Mouse (Mus musculus) forebrain, embryonic 10.5 days (tissue): Measurements from ENCODE around the gene Gstm6. TPM values are rescaled to one million over a fixed set of nuclear protein-coding genes. Genes with fewer than 3 reads are reported as not detected.
A peak's percentile ranks its signal among the peaks of the same experiment; 100 is the strongest.
"Not testable (repeated sequence)": the region's sequence is repeated elsewhere in the genome, so short reads cannot be mapped to it uniquely, and the experiment has no call there.

Source experiments
- DNase-seq: peaks from one replicate; pipeline ENCODE4 v3.0.0-alpha.2; 2017; ENCODE audit warnings: low spot score; ENCODE audit errors: extremely low spot score
- H3K27ac ChIP-seq: fragments of 300-500 bp; sonication (generic); 2 replicates; pipeline ENCODE4 v1.5.1; 2016; ENCODE audit warnings: mild to moderate bottlenecking
- H3K27me3 ChIP-seq: fragments of 300-500 bp; sonication (generic); 2 replicates; pipeline ENCODE4 v1.6.1; 2016; ENCODE audit warnings: mild to moderate bottlenecking; ENCODE audit not compliant: poor library complexity, severe bottlenecking
- H3K36me3 ChIP-seq: fragments of 300-500 bp; sonication (generic); replicated peaks from 2 replicates; pipeline ENCODE4 v1.6.1; 2016; ENCODE audit warnings: mild to moderate bottlenecking, moderate library complexity
- H3K4me1 ChIP-seq: fragments of 300-500 bp; sonication (generic); 2 replicates; pipeline ENCODE4 v1.6.1; 2016
- H3K4me3 ChIP-seq: fragments of 300-500 bp; sonication (generic); 2 replicates; pipeline ENCODE4 v1.5.1; 2016; ENCODE audit warnings: mild to moderate bottlenecking, moderate library complexity
- H3K9me3 ChIP-seq: fragments of 300-500 bp; sonication (generic); 2 replicates; pipeline ENCODE4 v1.6.1; 2016; ENCODE audit warnings: mild to moderate bottlenecking, moderate library complexity
- WGBS: fragments of 180-500 bp; shearing (Covaris S2); methylation state at CpG from one replicate; pipeline ENCODE4 v1.1.7; 2016; 5-methylcytosine and 5-hydroxymethylcytosine counted together
- polyA plus RNA-seq: library from polyadenylated mRNA; unstranded; fragments of >200 nt; fragmentation: Nextera tagmentation; extraction: Ambion mirVana; gene quantifications from 2 replicates; pipeline ENCODE4 v1.2.1, GENCODE M21; 2016

Gstm6 gene
- 11.2 and 13.5 TPM in 2 replicates for polyA plus RNA-seq

GRCm38 (mm10) chr3:107943239-107943990, at the start of gene Gstm6:
Gstm6 (minus strand) TSS chr3:107943749.
- peak within 1 kb of the TSS; percentile 68 for H3K27ac ChIP-seq
- H3K4me1 ChIP-seq = peaks cover 23% of the 10 kb centered on the region

DNA sequence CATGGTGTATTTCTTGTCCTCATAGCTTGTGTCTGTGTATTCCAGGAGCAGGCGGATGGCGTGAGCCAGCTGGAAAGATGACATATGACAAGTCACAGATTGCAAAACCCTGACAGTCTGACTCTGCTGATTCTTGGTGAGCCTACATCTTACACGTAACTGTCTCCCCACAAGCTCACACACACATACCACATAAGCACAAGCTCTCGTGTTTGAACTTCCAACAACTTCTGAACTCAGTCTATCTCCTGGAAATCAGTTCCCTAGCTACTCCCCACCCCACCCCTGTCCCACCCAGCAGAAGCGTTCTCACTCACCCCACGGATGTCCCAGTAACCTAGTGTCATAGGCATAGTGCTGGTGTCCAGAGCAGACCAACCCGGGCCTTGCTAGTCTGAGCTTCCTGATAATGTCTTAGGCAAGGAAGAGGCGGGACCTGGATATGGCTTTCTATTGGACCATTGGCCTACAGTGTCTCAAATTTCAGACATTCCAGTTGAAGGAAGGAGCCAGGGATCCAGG, 42.6 kb upstream of the Gstm6 start, which contains the start of gene Gstm2:
Gene Gstm2, minus strand, starts transcription at position 413 of the 522 bp plus-strand sequence.
- Histone ChIP-seq H3K27me3 (no peaks in the 10 kb centered on the region), H3K4me3 (no peak within 1 kb of the TSS), H3K9me3 (no peaks in the 10 kb centered on the region), H3K27ac (no peak within 1 kb of the TSS), H3K4me1 (peaks cover 10% of the 10 kb centered on the region; the same call in 1 of the 2 replicates), H3K36me3 (no peaks in the 10 kb centered on the region)
- no peak for DNase-seq
- WGBS = 68% methylated on average over 8 of the region's 8 CpGs

More at GRCm38 (mm10) chr3:107943239-107943990, at the start of gene Gstm6:
- WGBS = 15% methylated on average over 20 of the region's 20 CpGs
- H3K4me3 ChIP-seq = peak within 1 kb of the TSS; percentile 46
- no peaks in the 10 kb centered on the region for H3K9me3 ChIP-seq
- H3K36me3 ChIP-seq = no peaks in the 10 kb centered on the region
- peak; percentile 59 for DNase-seq
- no peaks in the 10 kb centered on the region for H3K27me3 ChIP-seq

- WGBS = 89% methylated on average over 2 of the region's 2 CpGs
- H3K9me3 ChIP-seq, DNase-seq, H3K4me3 ChIP-seq, H3K36me3 ChIP-seq, H3K27ac ChIP-seq, H3K27me3 ChIP-seq: not testable (repeated sequence)
- peaks cover 10% of the 10 kb centered on the region; the same call in 1 of the 2 replicates for H3K4me1 ChIP-seq
Observed at GRCm38 (mm10) chr3:107985141-107985540, 41.6 kb upstream of the Gstm6 start.

GRCm38 (mm10) chr3:107984471-107984870, 40.9 kb upstream of the Gstm6 start:
- no peaks in the 10 kb centered on the region for H3K9me3 ChIP-seq
- H3K36me3 ChIP-seq = no peaks in the 10 kb centered on the region
- H3K27me3 ChIP-seq = no peaks in the 10 kb centered on the region
- no peak for DNase-seq
- no peak overlapping the region for H3K4me3 ChIP-seq
- peaks cover 10% of the 10 kb centered on the region; the same call in 1 of the 2 replicates for H3K4me1 ChIP-seq
- H3K27ac ChIP-seq = no peak overlapping the region
- WGBS = 86% methylated on average over 5 of the region's 5 CpGs

- Histone ChIP-seq H3K27ac (no peak overlapping the region), H3K27me3 (no peaks in the 10 kb centered on the region), H3K4me1 (peaks cover 10% of the 10 kb centered on the region; the same call in 1 of the 2 replicates), H3K9me3 (no peaks in the 10 kb centered on the region), H3K4me3 (no peak overlapping the region), H3K36me3 (no peaks in the 10 kb centered on the region)
- no peak for DNase-seq
- 80% methylated on average over 3 of the region's 3 CpGs for WGBS
Observed at GRCm38 (mm10) chr3:107983771-107984170, 40.2 kb upstream of the Gstm6 start.

DNA sequence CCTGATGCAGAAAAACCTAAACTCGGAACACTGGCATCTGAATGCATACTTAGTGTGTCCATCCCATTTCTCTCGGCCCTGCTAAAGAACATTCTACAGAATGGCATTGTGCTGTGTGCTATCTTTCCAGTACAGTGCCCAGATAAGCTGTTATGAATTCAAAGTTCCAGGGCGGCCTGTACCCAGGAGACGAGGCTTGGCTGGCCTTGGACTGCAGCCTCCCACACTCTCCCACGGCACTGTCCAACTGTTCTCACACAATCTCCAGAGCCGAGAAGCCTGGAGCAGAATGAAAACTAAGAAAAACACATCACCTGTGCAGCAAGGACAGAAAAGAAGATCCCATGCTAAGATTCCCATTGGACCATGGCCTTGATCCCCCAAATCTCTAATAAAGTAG, 39.2 kb upstream of the Gstm6 start:
- Histone ChIP-seq H3K27ac (no peak overlapping the region), H3K9me3 (no peaks in the 10 kb centered on the region), H3K4me1 (peaks cover 10% of the 10 kb centered on the region; the same call in 1 of the 2 replicates), H3K27me3 (no peaks in the 10 kb centered on the region), H3K36me3 (no peaks in the 10 kb centered on the region), H3K4me3 (no peak overlapping the region)
- 88% methylated on average over 6 of the region's 6 CpGs for WGBS
- no peak for DNase-seq

DNA sequence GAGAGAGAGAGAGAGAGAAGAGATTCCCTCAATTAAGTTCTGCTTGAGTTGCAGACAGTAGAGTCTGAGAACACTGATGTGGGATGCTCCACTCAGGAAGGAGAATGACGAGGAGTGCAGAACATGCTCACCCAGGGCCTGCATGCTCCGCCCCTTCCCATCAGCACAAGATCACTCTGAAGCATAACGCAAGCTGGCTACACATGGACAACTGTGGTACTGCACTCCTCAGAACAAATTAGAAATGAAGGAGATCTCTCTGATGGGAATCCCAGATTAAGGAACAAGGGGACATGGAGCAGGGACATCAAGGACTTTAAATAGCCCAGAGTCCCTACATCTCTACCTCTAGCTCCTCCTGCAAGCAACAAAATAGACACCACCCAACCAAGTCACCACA, 37.7 kb upstream of the Gstm6 start:
- Histone ChIP-seq H3K4me1 (peaks cover 9% of the 10 kb centered on the region; the same call in 1 of the 2 replicates), H3K27me3 (no peaks in the 10 kb centered on the region), H3K4me3 (no peak overlapping the region), H3K9me3 (no peaks in the 10 kb centered on the region), H3K27ac (no peak overlapping the region), H3K36me3 (no peaks in the 10 kb centered on the region)
- WGBS = 73% methylated on average over 3 of the region's 3 CpGs
- no peak for DNase-seq

GRCm38 (mm10) chr3:107977691-107978090, 34.1 kb upstream of the Gstm6 start:
- no peaks in the 10 kb centered on the region for H3K27me3 ChIP-seq
- no peaks in the 10 kb centered on the region for H3K36me3 ChIP-seq
- no peak overlapping the region for H3K27ac ChIP-seq
- peaks cover 4% of the 10 kb centered on the region; the same call in 1 of the 2 replicates for H3K4me1 ChIP-seq
- no peak overlapping the region for H3K4me3 ChIP-seq
- no peak for DNase-seq
- no peaks in the 10 kb centered on the region for H3K9me3 ChIP-seq
- 83% methylated on average over 3 of the region's 3 CpGs for WGBS

- 95% methylated on average over 1 of the region's 1 CpGs for WGBS
- Histone ChIP-seq H3K4me3 (no peak overlapping the region), H3K4me1 (peaks cover 4% of the 10 kb centered on the region; the same call in 1 of the 2 replicates), H3K9me3 (no peaks in the 10 kb centered on the region), H3K27me3 (no peaks in the 10 kb centered on the region), H3K36me3 (no peaks in the 10 kb centered on the region), H3K27ac (no peak overlapping the region)
- DNase-seq = no peak
Observed at GRCm38 (mm10) chr3:107974237-107974636, 30.7 kb upstream of the Gstm6 start.

DNA sequence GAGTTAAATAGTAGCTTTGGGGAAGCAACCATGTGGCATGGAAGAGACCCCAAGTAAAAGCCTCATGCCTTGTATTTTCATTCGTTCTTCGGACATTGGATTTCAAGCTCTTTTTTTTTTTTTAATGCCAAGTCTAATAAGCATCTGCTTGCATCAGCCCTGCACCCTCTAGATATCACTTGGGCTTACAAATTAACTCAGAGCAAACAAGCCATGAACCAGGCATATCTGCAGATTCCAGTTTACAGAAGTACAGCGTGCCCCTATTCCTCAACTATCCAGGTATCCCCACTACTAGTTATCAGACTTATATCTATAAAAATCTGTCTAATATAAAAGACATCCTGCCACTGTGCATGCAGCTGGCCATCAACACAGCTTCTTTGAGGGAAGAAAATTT, 28.5 kb upstream of the Gstm6 start:
- no peak for DNase-seq
- H3K9me3 ChIP-seq = no peaks in the 10 kb centered on the region
- 93% methylated on average over 3 of the region's 3 CpGs for WGBS
- no peaks in the 10 kb centered on the region for H3K36me3 ChIP-seq
- H3K4me1 ChIP-seq = peaks cover under 1% of the 10 kb centered on the region; the same call in 1 of the 2 replicates
- H3K27ac ChIP-seq = no peak overlapping the region
- no peaks in the 10 kb centered on the region for H3K27me3 ChIP-seq
- H3K4me3 ChIP-seq = no peak overlapping the region

GRCm38 (mm10) chr3:107971101-107971500, 27.6 kb upstream of the Gstm6 start:
- not testable (repeated sequence) for H3K4me1 ChIP-seq, H3K27ac ChIP-seq, H3K36me3 ChIP-seq, H3K27me3 ChIP-seq, H3K9me3 ChIP-seq, H3K4me3 ChIP-seq, DNase-seq
- 54% methylated on average over 3 of the region's 3 CpGs for WGBS

- Histone ChIP-seq H3K27me3 (no peaks in the 10 kb centered on the region), H3K4me1 (peaks cover 13% of the 10 kb centered on the region), H3K4me3 (no peak within 1 kb of the TSS), H3K27ac (no peak within 1 kb of the TSS), H3K9me3 (no peaks in the 10 kb centered on the region), H3K36me3 (no peaks in the 10 kb centered on the region)
- DNase-seq = no peak
- 68% methylated on average over 13 of the region's 13 CpGs for WGBS
Observed at GRCm38 (mm10) chr3:107968724-107969395, 25.3 kb upstream of the Gstm6 start, which contains the start of gene Gstm3. Gstm3 (minus strand) TSS chr3:107969283.

- no peak for DNase-seq
- Histone ChIP-seq H3K9me3 (no peaks in the 10 kb centered on the region), H3K36me3 (no peaks in the 10 kb centered on the region), H3K27me3 (no peaks in the 10 kb centered on the region), H3K27ac (no peak overlapping the region), H3K4me3 (no peak overlapping the region), H3K4me1 (peaks cover 14% of the 10 kb centered on the region)
- WGBS = 92% methylated on average over 5 of the region's 5 CpGs
Observed at GRCm38 (mm10) chr3:107966631-107967030, 23.1 kb upstream of the Gstm6 start.
